Mouse (Mus musculus) macrophage (primary cell): ENCODE data around the gene Klk1b9. TPM values are rescaled to one million over a fixed set of nuclear protein-coding genes. Genes with fewer than 3 reads are reported as not detected.
"Not testable (repeated sequence)": the region's sequence is repeated elsewhere in the genome, so short reads cannot be mapped to it uniquely, and the experiment has no call there.

Source experiments
- H3K27ac ChIP-seq: fragments of 350-480 bp; formaldehyde crosslinking; 2 replicates; pipeline ENCODE4 v1.9.0; 2021
- H3K36me3 ChIP-seq: fragments of 350-480 bp; formaldehyde crosslinking; 2 replicates; pipeline ENCODE4 v1.9.0; 2021; ENCODE audit errors: inconsistent target
- H3K4me3 ChIP-seq: fragments of 350-480 bp; formaldehyde crosslinking; 2 replicates; pipeline ENCODE4 v1.9.0; 2021; ENCODE audit errors: inconsistent target
- H3K79me2 ChIP-seq: fragments of 350-480 bp; formaldehyde crosslinking; 2 replicates; pipeline ENCODE4 v1.9.0; 2021; ENCODE audit errors: inconsistent target
- WGBS: methylation state at CpG from one replicate; pipeline ENCODE4 v1.1.7; 2026; ENCODE audit warnings: inconsistent platforms; ENCODE audit not compliant: missing documents; 5-methylcytosine and 5-hydroxymethylcytosine counted together
- polyA plus RNA-seq: library from polyadenylated mRNA; stranded (reverse); fragments of 250-400 nt; gene quantifications from 3 replicates; pipeline ENCODE4 v1.2.4, GENCODE M21; 2018; ENCODE audit warnings: inconsistent platforms

The Klk1b9 gene
- polyA plus RNA-seq, 1 experiment from 2014 or later: not detected

DNA sequence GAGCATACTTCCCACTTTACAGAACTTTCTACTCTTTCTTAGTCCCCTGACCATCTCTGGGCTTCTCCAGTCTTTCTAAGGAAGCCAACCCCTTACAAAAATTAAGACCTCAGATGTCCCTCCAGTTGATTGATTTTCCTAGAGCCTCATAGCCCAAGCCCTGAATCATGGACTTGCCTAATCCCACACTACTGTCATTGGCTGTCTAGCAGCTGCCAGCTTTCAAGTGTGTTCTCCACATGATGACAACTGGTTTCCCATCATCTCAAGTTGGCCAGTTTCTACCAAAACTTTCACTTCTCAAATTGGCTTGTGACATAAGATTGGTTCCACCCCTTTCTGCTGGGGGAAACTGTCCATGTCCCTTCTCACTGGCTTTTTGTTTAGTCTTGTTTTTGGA is 29.0 kb downstream of the Klk1b9 start:
- no peak overlapping the region for H3K4me3 ChIP-seq
- H3K27ac ChIP-seq: peak overlapping the region; percentile 83
- no peaks in the 10 kb centered on the region for H3K79me2 ChIP-seq
- H3K36me3 ChIP-seq: no peaks in the 10 kb centered on the region

DNA sequence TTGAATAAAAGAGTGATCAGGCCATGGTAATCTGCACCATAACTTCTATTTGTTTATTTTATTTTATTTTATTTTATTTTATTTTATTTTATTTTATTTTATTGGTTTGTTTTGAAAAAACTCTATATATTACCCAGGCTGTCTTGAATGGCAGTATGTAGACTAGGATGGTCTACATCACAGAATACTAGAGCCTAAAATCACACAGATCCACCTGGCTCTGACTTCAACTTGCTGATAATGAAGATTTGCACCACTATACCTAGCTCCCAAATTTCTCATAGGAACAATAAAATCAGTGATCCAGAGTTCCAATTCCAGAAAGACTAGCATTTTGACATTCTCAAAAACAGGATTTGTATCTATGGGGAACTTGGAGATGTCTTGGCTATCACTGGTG is 36.0 kb downstream of the Klk1b9 start, which contains the start of gene Klk1b26:
Gene Klk1b26, plus strand, starts transcription at position 301 of the 400 bp plus-strand sequence.
- not testable (repeated sequence) for H3K4me3 ChIP-seq, H3K36me3 ChIP-seq, H3K79me2 ChIP-seq, H3K27ac ChIP-seq

DNA sequence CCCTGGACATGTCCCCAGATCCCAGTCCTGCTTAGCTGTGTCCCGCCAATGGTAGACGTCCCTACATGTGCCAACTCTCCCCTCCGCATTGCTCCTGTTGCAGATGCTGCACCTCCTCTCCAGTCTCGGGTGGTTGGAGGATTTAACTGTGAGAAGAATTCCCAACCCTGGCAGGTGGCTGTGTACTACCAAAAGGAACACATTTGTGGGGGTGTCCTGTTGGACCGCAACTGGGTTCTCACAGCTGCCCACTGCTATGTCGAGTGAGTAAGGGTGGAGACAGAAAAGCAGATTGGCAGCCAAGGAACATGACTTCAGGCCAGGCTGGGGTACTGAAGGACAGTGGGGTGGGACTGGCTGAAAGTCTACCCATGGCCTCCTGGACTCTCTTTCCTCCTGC is 38.8 kb downstream of the Klk1b9 start:
- not testable (repeated sequence) for H3K4me3 ChIP-seq, H3K27ac ChIP-seq
- 83% methylated on average over 6 of the region's 6 CpGs for WGBS

DNA sequence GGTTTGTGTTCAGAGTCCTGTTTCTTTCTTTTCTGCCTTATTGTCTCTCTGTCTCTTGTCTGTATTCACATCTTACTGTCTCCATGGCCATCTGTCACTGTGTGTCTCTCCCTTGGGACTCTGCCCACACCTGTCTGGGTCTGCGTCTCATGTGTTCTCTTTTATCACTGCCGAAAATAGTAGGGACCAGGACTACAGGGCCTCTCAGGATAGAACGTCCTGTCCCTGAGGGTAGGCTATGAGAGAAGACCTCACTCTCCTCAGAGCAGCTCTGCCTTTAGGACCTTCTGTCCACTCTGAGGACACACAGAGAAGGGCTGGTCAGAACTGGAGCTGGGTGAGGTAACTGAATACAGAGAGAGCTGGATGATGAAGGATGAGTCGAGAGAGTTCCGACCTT is 39.2 kb downstream of the Klk1b9 start:
- Histone ChIP-seq H3K4me3 (no peak overlapping the region), H3K36me3 (no peaks in the 10 kb centered on the region), H3K79me2 (no peaks in the 10 kb centered on the region), H3K27ac (no peak overlapping the region)
- 86% methylated on average over 5 of the region's 5 CpGs for WGBS

More for the DNA sequence above, 38.8 kb downstream of the Klk1b9 start:
- not testable (repeated sequence) for H3K36me3 ChIP-seq, H3K79me2 ChIP-seq

Other genes starting within 250 kb of the Klk1b9 start
- gene Klk12, start 207.2 kb upstream of the Klk1b9 start, polyA plus RNA-seq: not detected in 3 replicates
- gene Klk11, start 201.5 kb upstream of the Klk1b9 start, polyA plus RNA-seq: not detected in 3 replicates
- not detected in 3 replicates for gene Klk10, start 195.0 kb upstream of the Klk1b9 start, polyA plus RNA-seq
- not detected in 3 replicates for gene Klk9, start 184.2 kb upstream of the Klk1b9 start, polyA plus RNA-seq
- gene Klk8, start 178.5 kb upstream of the Klk1b9 start, polyA plus RNA-seq: not detected in 3 replicates
- gene Klk7, start 164.8 kb upstream of the Klk1b9 start, polyA plus RNA-seq: not detected in 3 replicates
- not detected in 3 replicates for gene Klk6, start 151.6 kb upstream of the Klk1b9 start, polyA plus RNA-seq
- not detected in 3 replicates for gene Klk5, start 134.1 kb upstream of the Klk1b9 start, polyA plus RNA-seq
- gene Klk4, start 94.9 kb upstream of the Klk1b9 start, polyA plus RNA-seq: not detected in 3 replicates
- not detected in 3 replicates for gene Klk15, start 42.3 kb upstream of the Klk1b9 start, polyA plus RNA-seq
- gene Klk1b8, start 25.4 kb upstream of the Klk1b9 start, polyA plus RNA-seq: not detected in 3 replicates
- 0.91 to 5.8 TPM (median 2.6 TPM) in 3 replicates for gene Klk1b1, start 9.3 kb upstream of the Klk1b9 start, polyA plus RNA-seq
- gene Klk1b11, start 19.8 kb downstream of the Klk1b9 start, polyA plus RNA-seq: 8.0 to 74.1 TPM (median 17.4 TPM) in 3 replicates
- gene Klk1b26, start 36.1 kb downstream of the Klk1b9 start, polyA plus RNA-seq: not detected in 3 replicates
- 0.66 to 0.87 TPM in 2 of 3 replicates, not detected in the other for gene Klk1b27, start 76.2 kb downstream of the Klk1b9 start, polyA plus RNA-seq
- gene Klk1b21, start 126.3 kb downstream of the Klk1b9 start, polyA plus RNA-seq: not detected in 3 replicates
- gene Klk1b22, start 136.6 kb downstream of the Klk1b9 start, polyA plus RNA-seq: not detected in 3 replicates
- not detected in 3 replicates for gene Klk1b16, start 160.7 kb downstream of the Klk1b9 start, polyA plus RNA-seq
- not detected in 3 replicates for gene Klk1b24, start 212.2 kb downstream of the Klk1b9 start, polyA plus RNA-seq
- not detected in 3 replicates for gene Klk1b3, start 222.1 kb downstream of the Klk1b9 start, polyA plus RNA-seq
- not detected in 3 replicates for gene Klk1b4, start 231.4 kb downstream of the Klk1b9 start, polyA plus RNA-seq
- not detected in 3 replicates for gene Klk1b5, start 239.9 kb downstream of the Klk1b9 start, polyA plus RNA-seq
- 0.30 TPM in 1 of 3 replicates, not detected in the others for gene Klk1, start 249.3 kb downstream of the Klk1b9 start, polyA plus RNA-seq